Mouse (Mus musculus): ENCODE measurements around the gene Poll. TPM values are rescaled to one million over a fixed set of nuclear protein-coding genes. Genes with fewer than 3 reads are reported as not detected.

Gene Poll
- polyA plus RNA-seq, 1 experiment, result 11.6 TPM

DNA sequence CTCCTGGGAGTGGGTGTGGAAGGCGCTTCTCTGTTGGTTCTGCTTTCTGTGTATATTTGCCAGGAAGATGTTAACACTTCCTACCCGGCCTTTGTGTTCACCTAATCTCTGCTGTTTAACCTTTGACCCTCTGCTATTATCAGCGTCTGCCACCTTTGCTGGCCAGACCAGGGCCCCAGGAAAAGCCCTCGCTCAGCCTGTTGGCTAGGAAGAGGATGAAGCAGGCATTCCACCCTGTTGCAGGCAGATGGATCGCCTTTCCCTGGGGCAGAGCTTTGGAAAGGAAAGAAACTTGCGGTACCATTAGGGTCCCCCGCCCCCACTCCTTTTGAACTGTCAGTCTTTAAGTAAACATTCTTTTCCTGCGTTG, 15.3 kb upstream of the Poll start:
- H3ac ChIP-seq (ENCODE audit: control insufficient read depth, insufficient read length), result no peak overlapping the region
- H3K4me3 ChIP-seq, result no peak overlapping the region
- no peaks in the 10 kb centered on the region for H3K79me2 ChIP-seq (ENCODE audit: control insufficient read depth, insufficient read depth)
- H3K36me3 ChIP-seq (ENCODE audit: control insufficient read depth, insufficient read depth), result peaks cover 8% of the 10 kb centered on the region
- no peak for TF ChIP-seq TCF12 (IDR thresholded peaks at IDR 0.05; ENCODE audit: insufficient read depth, poor library complexity, severe bottlenecking)
- TF ChIP-seq POLR2AphosphoS2 (IDR thresholded peaks at IDR 0.05; ENCODE audit: insufficient read length, low read depth), result no peak
- TF ChIP-seq MYOG (IDR thresholded peaks at IDR 0.05; ENCODE audit: control insufficient read depth in 1 of 3, insufficient read depth in 1 of 3, insufficient read length in 2 of 3, low read depth in 2 of 3), result no peak
- no peak for TF ChIP-seq USF1 (IDR thresholded peaks at IDR 0.05; ENCODE audit: low read depth)
- TF ChIP-seq REST (IDR thresholded peaks at IDR 0.05; ENCODE audit: insufficient read depth, insufficient read length), result no peak
- no peak for TF ChIP-seq TCF3 (IDR thresholded peaks at IDR 0.05; ENCODE audit: insufficient read length, low read depth)
- TF ChIP-seq E2F4 (IDR thresholded peaks at IDR 0.05; ENCODE audit: insufficient read depth), result no peak
- no peak for TF ChIP-seq POLR2A (IDR thresholded peaks at IDR 0.05; ENCODE audit: insufficient read length, low read depth)
- TF ChIP-seq SRF (IDR thresholded peaks at IDR 0.05; ENCODE audit: control insufficient read depth, insufficient read length, low read depth), result no peak
- no peak for TF ChIP-seq MYOD1 (IDR thresholded peaks at IDR 0.05; ENCODE audit: control insufficient read depth in 1 of 3, insufficient read length in 2 of 3, low read depth in 2 of 3)
- TF ChIP-seq CEBPB (IDR thresholded peaks at IDR 0.05; ENCODE audit: insufficient read depth, poor library complexity, severe bottlenecking), result no peak
- TF ChIP-seq MAX (IDR thresholded peaks at IDR 0.05; ENCODE audit: low read depth), result no peak
- H3K27me3 ChIP-seq (ENCODE audit: control insufficient read depth, insufficient read depth, insufficient read length), result no peaks in the 10 kb centered on the region
- H3K4me2 ChIP-seq (ENCODE audit: low read depth), result no peak overlapping the region

- peaks cover 8% of the 10 kb centered on the region for H3K36me3 ChIP-seq (ENCODE audit: control insufficient read depth, insufficient read depth)
- H3K79me2 ChIP-seq (ENCODE audit: control insufficient read depth, insufficient read depth), result no peaks in the 10 kb centered on the region
- TF ChIP-seq POLR2A (IDR thresholded peaks at IDR 0.05; ENCODE audit: insufficient read length, low read depth), result no peak
- TF ChIP-seq POLR2AphosphoS2 (IDR thresholded peaks at IDR 0.05; ENCODE audit: insufficient read length, low read depth), result no peak
- no peak for TF ChIP-seq SRF (IDR thresholded peaks at IDR 0.05; ENCODE audit: control insufficient read depth, insufficient read length, low read depth)
- no peak for TF ChIP-seq CEBPB (IDR thresholded peaks at IDR 0.05; ENCODE audit: insufficient read depth, poor library complexity, severe bottlenecking)
- H3ac ChIP-seq (ENCODE audit: control insufficient read depth, insufficient read length), result no peak overlapping the region
- H3K27me3 ChIP-seq (ENCODE audit: control insufficient read depth, insufficient read depth, insufficient read length), result no peaks in the 10 kb centered on the region
- H3K4me3 ChIP-seq, result no peak overlapping the region
- H3K4me2 ChIP-seq (ENCODE audit: low read depth), result no peak overlapping the region
These were observed 14.8 kb upstream of the Poll start for GRCm38 (mm10) chr19:45574941-45575631.

- TF ChIP-seq CEBPB (IDR thresholded peaks at IDR 0.05; ENCODE audit: insufficient read depth, poor library complexity, severe bottlenecking) (no peak), USF1 (IDR thresholded peaks at IDR 0.05; ENCODE audit: low read depth) (no peak), MYOD1 (IDR thresholded peaks at IDR 0.05; ENCODE audit: control insufficient read depth in 1 of 3, insufficient read length in 2 of 3, low read depth in 2 of 3) (no peak), MAX (IDR thresholded peaks at IDR 0.05; ENCODE audit: low read depth) (no peak), TCF12 (IDR thresholded peaks at IDR 0.05; ENCODE audit: insufficient read depth, poor library complexity, severe bottlenecking) (no peak), POLR2A (IDR thresholded peaks at IDR 0.05; ENCODE audit: insufficient read length, low read depth) (no peak), REST (IDR thresholded peaks at IDR 0.05; ENCODE audit: insufficient read depth, insufficient read length) (no peak), TCF3 (IDR thresholded peaks at IDR 0.05; ENCODE audit: insufficient read length, low read depth) (no peak), E2F4 (IDR thresholded peaks at IDR 0.05; ENCODE audit: insufficient read depth) (no peak), MYOG (IDR thresholded peaks at IDR 0.05; ENCODE audit: control insufficient read depth in 1 of 3, insufficient read depth in 1 of 3, insufficient read length in 2 of 3, low read depth in 2 of 3) (no peak), SRF (IDR thresholded peaks at IDR 0.05; ENCODE audit: control insufficient read depth, insufficient read length, low read depth) (no peak), POLR2AphosphoS2 (IDR thresholded peaks at IDR 0.05; ENCODE audit: insufficient read length, low read depth) (no peak)
- Histone ChIP-seq H3K27me3 (ENCODE audit: control insufficient read depth, insufficient read depth, insufficient read length) (no peaks in the 10 kb centered on the region), H3K36me3 (ENCODE audit: control insufficient read depth, insufficient read depth) (peaks cover 8% of the 10 kb centered on the region), H3K4me2 (ENCODE audit: low read depth) (no peak overlapping the region), H3ac (ENCODE audit: control insufficient read depth, insufficient read length) (no peak overlapping the region), H3K79me2 (ENCODE audit: control insufficient read depth, insufficient read depth) (no peaks in the 10 kb centered on the region), H3K4me3 (no peak overlapping the region)
These were observed 14.1 kb upstream of the Poll start for GRCm38 (mm10) chr19:45574339-45574898.

DNA sequence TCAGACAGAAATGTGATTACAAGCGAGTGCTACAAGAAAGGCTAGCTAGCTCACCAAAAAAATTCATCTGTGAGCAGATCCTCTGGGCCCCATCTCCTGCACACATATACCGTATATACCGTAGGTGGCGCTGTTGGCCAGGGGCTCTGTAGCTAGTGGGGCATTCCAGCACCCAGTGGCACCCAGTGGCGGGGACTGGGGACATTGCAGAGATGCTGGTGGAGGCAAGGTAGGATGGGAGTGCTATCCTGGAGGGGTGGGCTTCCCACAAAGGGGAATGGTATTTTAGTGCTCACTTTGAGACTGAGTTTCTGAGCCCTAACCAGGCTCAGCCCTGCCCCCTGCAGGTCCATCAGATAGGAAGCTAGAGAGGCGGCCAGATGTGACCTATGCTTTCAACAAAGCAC, 13.5 kb upstream of the Poll start:
- Histone ChIP-seq H3ac (ENCODE audit: control insufficient read depth, insufficient read length) (no peak overlapping the region), H3K36me3 (ENCODE audit: control insufficient read depth, insufficient read depth) (peaks cover 8% of the 10 kb centered on the region), H3K4me3 (no peak overlapping the region), H3K4me2 (ENCODE audit: low read depth) (no peak overlapping the region), H3K27me3 (ENCODE audit: control insufficient read depth, insufficient read depth, insufficient read length) (no peaks in the 10 kb centered on the region), H3K79me2 (ENCODE audit: control insufficient read depth, insufficient read depth) (no peaks in the 10 kb centered on the region)
- TF ChIP-seq TCF12 (IDR thresholded peaks at IDR 0.05; ENCODE audit: insufficient read depth, poor library complexity, severe bottlenecking) (no peak), REST (IDR thresholded peaks at IDR 0.05; ENCODE audit: insufficient read depth, insufficient read length) (no peak), POLR2A (IDR thresholded peaks at IDR 0.05; ENCODE audit: insufficient read length, low read depth) (no peak)

GRCm38 (mm10) chr19:45573033-45573432, 12.7 kb upstream of the Poll start:
- TF ChIP-seq POLR2AphosphoS2 (IDR thresholded peaks at IDR 0.05; ENCODE audit: insufficient read length, low read depth) (no peak), USF1 (IDR thresholded peaks at IDR 0.05; ENCODE audit: low read depth) (no peak), TCF3 (IDR thresholded peaks at IDR 0.05; ENCODE audit: insufficient read length, low read depth) (no peak), POLR2A (IDR thresholded peaks at IDR 0.05; ENCODE audit: insufficient read length, low read depth) (no peak), E2F4 (IDR thresholded peaks at IDR 0.05; ENCODE audit: insufficient read depth) (no peak), SRF (IDR thresholded peaks at IDR 0.05; ENCODE audit: control insufficient read depth, insufficient read length, low read depth) (no peak), MYOG (IDR thresholded peaks at IDR 0.05; ENCODE audit: control insufficient read depth in 1 of 3, insufficient read depth in 1 of 3, insufficient read length in 2 of 3, low read depth in 2 of 3) (no peak), CEBPB (IDR thresholded peaks at IDR 0.05; ENCODE audit: insufficient read depth, poor library complexity, severe bottlenecking) (no peak), REST (IDR thresholded peaks at IDR 0.05; ENCODE audit: insufficient read depth, insufficient read length) (no peak), MAX (IDR thresholded peaks at IDR 0.05; ENCODE audit: low read depth) (no peak), MYOD1 (IDR thresholded peaks at IDR 0.05; ENCODE audit: control insufficient read depth in 1 of 3, insufficient read length in 2 of 3, low read depth in 2 of 3) (no peak), TCF12 (IDR thresholded peaks at IDR 0.05; ENCODE audit: insufficient read depth, poor library complexity, severe bottlenecking) (no peak)
- no peak overlapping the region for H3K4me3 ChIP-seq
- H3ac ChIP-seq (ENCODE audit: control insufficient read depth, insufficient read length), result no peak overlapping the region
- H3K79me2 ChIP-seq (ENCODE audit: control insufficient read depth, insufficient read depth), result no peaks in the 10 kb centered on the region
- peaks cover 8% of the 10 kb centered on the region for H3K36me3 ChIP-seq (ENCODE audit: control insufficient read depth, insufficient read depth)
- H3K4me2 ChIP-seq (ENCODE audit: low read depth), result no peak overlapping the region
- H3K27me3 ChIP-seq (ENCODE audit: control insufficient read depth, insufficient read depth, insufficient read length), result no peaks in the 10 kb centered on the region
